Mouse (Mus musculus) forebrain, embryonic 10.5 days (tissue): Measurements from ENCODE around the gene Speg. TPM values are rescaled to one million over a fixed set of nuclear protein-coding genes. Genes with fewer than 3 reads are reported as not detected.
A peak's percentile ranks its signal among the peaks of the same experiment; 100 is the strongest.

ENCODE experiments used
- DNase-seq: peaks from one replicate; pipeline ENCODE4 v3.0.0-alpha.2; 2017; ENCODE audit warnings: low spot score; ENCODE audit errors: extremely low spot score
- H3K27ac ChIP-seq: fragments of 300-500 bp; sonication (generic); 2 replicates; pipeline ENCODE4 v1.5.1; 2016; ENCODE audit warnings: mild to moderate bottlenecking
- H3K27me3 ChIP-seq: fragments of 300-500 bp; sonication (generic); 2 replicates; pipeline ENCODE4 v1.6.1; 2016; ENCODE audit warnings: mild to moderate bottlenecking; ENCODE audit not compliant: poor library complexity, severe bottlenecking
- H3K36me3 ChIP-seq: fragments of 300-500 bp; sonication (generic); replicated peaks from 2 replicates; pipeline ENCODE4 v1.6.1; 2016; ENCODE audit warnings: mild to moderate bottlenecking, moderate library complexity
- H3K4me1 ChIP-seq: fragments of 300-500 bp; sonication (generic); 2 replicates; pipeline ENCODE4 v1.6.1; 2016
- H3K4me3 ChIP-seq: fragments of 300-500 bp; sonication (generic); 2 replicates; pipeline ENCODE4 v1.5.1; 2016; ENCODE audit warnings: mild to moderate bottlenecking, moderate library complexity
- H3K9me3 ChIP-seq: fragments of 300-500 bp; sonication (generic); 2 replicates; pipeline ENCODE4 v1.6.1; 2016; ENCODE audit warnings: mild to moderate bottlenecking, moderate library complexity
- WGBS: fragments of 180-500 bp; shearing (Covaris S2); methylation state at CpG from one replicate; pipeline ENCODE4 v1.1.7; 2016; 5-methylcytosine and 5-hydroxymethylcytosine counted together
- polyA plus RNA-seq: library from polyadenylated mRNA; unstranded; fragments of >200 nt; fragmentation: Nextera tagmentation; extraction: Ambion mirVana; gene quantifications from 2 replicates; pipeline ENCODE4 v1.2.1, GENCODE M21; 2016

Gene Speg
- polyA plus RNA-seq, 1 experiment from 2014 or later = 23.2 TPM

GRCm38 (mm10) chr1:75442811-75443210, 67.7 kb downstream of the Speg start:
- Histone ChIP-seq H3K4me1 (peaks cover 69% of the 10 kb centered on the region), H3K27me3 (peaks cover 64% of the 10 kb centered on the region), H3K36me3 (peaks cover 20% of the 10 kb centered on the region), H3K27ac (peak overlapping the region; percentile 81), H3K9me3 (no peaks in the 10 kb centered on the region), H3K4me3 (peak overlapping the region; percentile 4; the same call in 1 of the 2 replicates)
- WGBS = 37% methylated on average over 8 of the region's 8 CpGs
- DNase-seq = no peak

- Histone ChIP-seq H3K4me3 (peak overlapping the region; percentile 4; the same call in 1 of the 2 replicates), H3K9me3 (no peaks in the 10 kb centered on the region), H3K27me3 (peaks cover 70% of the 10 kb centered on the region), H3K27ac (peak overlapping the region; percentile 81), H3K36me3 (peaks cover 20% of the 10 kb centered on the region), H3K4me1 (peaks cover 76% of the 10 kb centered on the region)
- DNase-seq = no peak
- 20% methylated on average over 13 of the region's 13 CpGs for WGBS
These were observed 68.3 kb downstream of the Speg start for GRCm38 (mm10) chr1:75443247-75444024.

- peak overlapping the region; percentile 81 for H3K27ac ChIP-seq
- 0 out of 2 replicates have a peak overlapping the region, but pooled peaks have one; percentile 4 for H3K4me3 ChIP-seq
- 37% methylated on average over 3 of the region's 3 CpGs for WGBS
- peaks cover 75% of the 10 kb centered on the region for H3K27me3 ChIP-seq
- H3K9me3 ChIP-seq = no peaks in the 10 kb centered on the region
- DNase-seq = no peak
- H3K36me3 ChIP-seq = peaks cover 20% of the 10 kb centered on the region
- H3K4me1 ChIP-seq = peaks cover 77% of the 10 kb centered on the region
These were observed 69.1 kb downstream of the Speg start for GRCm38 (mm10) chr1:75444208-75444607.

- Histone ChIP-seq H3K4me3 (peak overlapping the region; percentile 47), H3K4me1 (peaks cover 88% of the 10 kb centered on the region), H3K36me3 (peaks cover 18% of the 10 kb centered on the region), H3K27me3 (peaks cover 85% of the 10 kb centered on the region), H3K27ac (peak overlapping the region; percentile 80), H3K9me3 (no peaks in the 10 kb centered on the region)
- WGBS = 17% methylated on average over 9 of the region's 9 CpGs
- DNase-seq = no peak
These were observed 70.1 kb downstream of the Speg start for GRCm38 (mm10) chr1:75445141-75445701.

- peak overlapping the region; percentile 80 for H3K27ac ChIP-seq
- peaks cover 92% of the 10 kb centered on the region for H3K27me3 ChIP-seq
- H3K4me3 ChIP-seq = peak overlapping the region; percentile 47
- WGBS = under 1% methylated on average over 22 of the region's 22 CpGs
- H3K9me3 ChIP-seq = no peaks in the 10 kb centered on the region
- peaks cover 95% of the 10 kb centered on the region for H3K4me1 ChIP-seq
- DNase-seq = peak; percentile 82
- H3K36me3 ChIP-seq = peaks cover 11% of the 10 kb centered on the region
These were observed 70.9 kb downstream of the Speg start for GRCm38 (mm10) chr1:75445751-75446611.

- WGBS = 2% methylated on average over 20 of the region's 20 CpGs
- DNase-seq = peak; percentile 46
- peak overlapping the region; percentile 80 for H3K27ac ChIP-seq
- no peaks in the 10 kb centered on the region for H3K9me3 ChIP-seq
- peaks cover 99% of the 10 kb centered on the region for H3K27me3 ChIP-seq
- H3K4me3 ChIP-seq = peak overlapping the region; percentile 47
- H3K4me1 ChIP-seq = peaks cover 100% of the 10 kb centered on the region
- H3K36me3 ChIP-seq = peaks cover 8% of the 10 kb centered on the region; the same call in 1 of the 2 replicates
These were observed 71.6 kb downstream of the Speg start for GRCm38 (mm10) chr1:75446656-75447055.

GRCm38 (mm10) chr1:75447265-75448051, 72.4 kb downstream of the Speg start:
- peak; percentile 45 for DNase-seq
- H3K4me3 ChIP-seq = peak overlapping the region; percentile 47
- H3K4me1 ChIP-seq = peaks cover 100% of the 10 kb centered on the region
- peaks cover 100% of the 10 kb centered on the region for H3K27me3 ChIP-seq
- peak overlapping the region; percentile 80 for H3K27ac ChIP-seq
- no peaks in the 10 kb centered on the region for H3K9me3 ChIP-seq
- H3K36me3 ChIP-seq = 0 out of 2 replicates have a peak, but pooled peaks cover 1% of the 10 kb centered on the region
- WGBS = 1% methylated on average over 10 of the region's 10 CpGs

- Histone ChIP-seq H3K4me3 (peak overlapping the region; percentile 33), H3K4me1 (peaks cover 100% of the 10 kb centered on the region), H3K27me3 (peaks cover 100% of the 10 kb centered on the region), H3K9me3 (no peaks in the 10 kb centered on the region), H3K36me3 (no peaks in the 10 kb centered on the region), H3K27ac (peak overlapping the region; percentile 80)
- no peak for DNase-seq
- 0% methylated on average over 7 of the region's 7 CpGs for WGBS
These were observed 72.9 kb downstream of the Speg start for GRCm38 (mm10) chr1:75448052-75448431.

- H3K27me3 ChIP-seq = peaks cover 100% of the 10 kb centered on the region
- DNase-seq = no peak
- WGBS = 0% methylated on average over 14 of the region's 14 CpGs
- peak overlapping the region; percentile 80 for H3K27ac ChIP-seq
- H3K9me3 ChIP-seq = no peaks in the 10 kb centered on the region
- H3K4me1 ChIP-seq = peaks cover 100% of the 10 kb centered on the region
- no peaks in the 10 kb centered on the region for H3K36me3 ChIP-seq
- H3K4me3 ChIP-seq = peak overlapping the region; percentile 19; the same call in 1 of the 2 replicates
These were observed 73.8 kb downstream of the Speg start for GRCm38 (mm10) chr1:75448937-75449336.

GRCm38 (mm10) chr1:75449377-75450135, 74.5 kb downstream of the Speg start:
- peak overlapping the region; percentile 80 for H3K27ac ChIP-seq
- H3K27me3 ChIP-seq = peaks cover 100% of the 10 kb centered on the region
- H3K4me1 ChIP-seq = peaks cover 100% of the 10 kb centered on the region
- no peak for DNase-seq
- WGBS = 4% methylated on average over 8 of the region's 8 CpGs
- H3K4me3 ChIP-seq = peak overlapping the region; percentile 46
- H3K36me3 ChIP-seq = no peaks in the 10 kb centered on the region
- no peaks in the 10 kb centered on the region for H3K9me3 ChIP-seq

- peak within 1 kb of the TSS; percentile 80 for H3K27ac ChIP-seq
- H3K9me3 ChIP-seq = no peaks in the 10 kb centered on the region
- H3K36me3 ChIP-seq = no peaks in the 10 kb centered on the region
- H3K4me3 ChIP-seq = peak within 1 kb of the TSS; percentile 46
- peaks cover 98% of the 10 kb centered on the region for H3K27me3 ChIP-seq
- H3K4me1 ChIP-seq = peaks cover 98% of the 10 kb centered on the region
- WGBS = under 1% methylated on average over 35 of the region's 35 CpGs
- peak; percentile 40 for DNase-seq
These were observed 75.4 kb downstream of the Speg start, which contains the start of gene Asic4 for GRCm38 (mm10) chr1:75450314-75451005. Gene Asic4 (plus strand): TSS chr1:75450436.
